Mouse (Mus musculus) heart, postnatal 14 days (tissue): Measurements from ENCODE around the gene Lbx1. TPM values are rescaled to one million over a fixed set of nuclear protein-coding genes. Genes with fewer than 3 reads are reported as not detected.
A peak's percentile ranks its signal among the peaks of the same experiment; 100 is the strongest.

Source experiments
- DNase-seq, 2 experiments: peaks; one replicate each; pipeline ENCODE4 v3.0.0; 2021 to 2022
- intact Hi-C: fragments of 180-260 bp; cut with DNase I; formaldehyde crosslinking; loops from one replicate; pipeline ENCODE4 v1.15.1; 2025
- total RNA-seq, 2 experiments: library from RNA; stranded (reverse); gene quantifications; 2 replicates each; pipeline ENCODE4 v1.2.3; 2021

Gene Lbx1
- total RNA-seq, 2 experiments from 2014 or later: not detected

GRCm38 (mm10) chr19:45234771-45235231, 811 bp downstream of the Lbx1 start:
- intact Hi-C loops: loop anchor here (5.0 kb wide), 3 partner anchors 202 to 492 kb away; partner anchors contain the start of gene Pax2
- DNase-seq: no peak

- DNase-seq: no peak
- intact Hi-C loops: loop anchor here (5.0 kb wide), 2 partner anchors 477 to 492 kb away; partner anchors contain the start of gene Pax2
Measured at GRCm38 (mm10) chr19:45234191-45234770, 1.3 kb downstream of the Lbx1 start.

- intact Hi-C loops: loop anchor here (5.0 kb wide), 2 partner anchors 476 to 491 kb away; partner anchors contain the start of gene Pax2
- DNase-seq: no peak
Measured at GRCm38 (mm10) chr19:45233496-45234127, 2.0 kb downstream of the Lbx1 start.

GRCm38 (mm10) chr19:45232443-45233410, 2.9 kb downstream of the Lbx1 start:
- intact Hi-C loops: loop anchor here (5.0 kb wide), 2 partner anchors 475 to 490 kb away; partner anchors contain the start of gene Pax2
- DNase-seq: no peak

- intact Hi-C loops: loop anchor here (5.0 kb wide), 2 partner anchors 475 to 490 kb away; partner anchors contain the start of gene Pax2
- DNase-seq: no peak
Measured at GRCm38 (mm10) chr19:45232036-45232410, 3.6 kb downstream of the Lbx1 start.

GRCm38 (mm10) chr19:45231383-45232035, 4.1 kb downstream of the Lbx1 start:
- DNase-seq: no peak
- intact Hi-C loops: loop anchor here (5.0 kb wide), 2 partner anchors 474 to 489 kb away; partner anchors contain the start of gene Pax2

GRCm38 (mm10) chr19:45230848-45231382, 4.7 kb downstream of the Lbx1 start:
- DNase-seq: no peak
- intact Hi-C loops: loop anchor here (5.0 kb wide), 2 partner anchors 474 to 489 kb away; partner anchors contain the start of gene Pax2

GRCm38 (mm10) chr19:45230201-45230611, 5.4 kb downstream of the Lbx1 start:
- DNase-seq: no peak
- intact Hi-C loops: loop anchor here (5.0 kb wide), 2 partner anchors 473 to 488 kb away; partner anchors contain the start of gene Pax2

GRCm38 (mm10) chr19:45229378-45230135, 6.1 kb downstream of the Lbx1 start:
- no peak for DNase-seq
- intact Hi-C loops: loop anchor here (5.0 kb wide), 2 partner anchors 472 to 487 kb away; partner anchors contain the start of gene Pax2

- DNase-seq: no peak
Measured at GRCm38 (mm10) chr19:45228781-45229180, 6.8 kb downstream of the Lbx1 start.

GRCm38 (mm10) chr19:45228097-45228496, 7.5 kb downstream of the Lbx1 start:
- no peak for DNase-seq
- intact Hi-C loops: no loop called here

More at GRCm38 (mm10) chr19:45228781-45229180, 6.8 kb downstream of the Lbx1 start:
- intact Hi-C loops: no loop called here

GRCm38 (mm10) chr19:45227671-45228070, 7.9 kb downstream of the Lbx1 start:
- no peak for DNase-seq
- intact Hi-C loops: loop anchor here (2.0 kb wide), 1 partner anchor 15 kb away; no protein-coding TSS in a partner anchor

GRCm38 (mm10) chr19:45227049-45227448, 8.6 kb downstream of the Lbx1 start:
- DNase-seq: no peak
- intact Hi-C loops: loop anchor here (2.0 kb wide), 1 partner anchor 16 kb away; no protein-coding TSS in a partner anchor

- intact Hi-C loops: loop anchor here (2.0 kb wide), 1 partner anchor 17 kb away; no protein-coding TSS in a partner anchor
- no peak for DNase-seq
Measured at GRCm38 (mm10) chr19:45226246-45226645, 9.4 kb downstream of the Lbx1 start.

GRCm38 (mm10) chr19:45225130-45225529, 10.5 kb downstream of the Lbx1 start:
- no peak for DNase-seq
- intact Hi-C loops: no loop called here

GRCm38 (mm10) chr19:45224286-45224559, 11.4 kb downstream of the Lbx1 start:
- DNase-seq: no peak
- intact Hi-C loops: loop anchor here (5.0 kb wide), 2 partner anchors 78 to 138 kb away; partner anchors contain the start of gene Btrc

- peak in 1 of 2 experiments; percentile 9 for DNase-seq
- intact Hi-C loops: loop anchor here (5.0 kb wide), 2 partner anchors 79 to 139 kb away; partner anchors contain the start of gene Btrc
Measured at GRCm38 (mm10) chr19:45223413-45224285, 12.0 kb downstream of the Lbx1 start.
